Mouse (Mus musculus) CH12.LX (cell line): ENCODE results near the gene A930033H14Rik. TPM values are rescaled to one million over a fixed set of nuclear protein-coding genes. Genes with fewer than 3 reads are reported as not detected.

Experiments
- DNase-seq: peaks from one replicate; pipeline ENCODE4 v3.0.0-alpha.2; 2013; ENCODE audit errors: extremely low read depth
- H3K27ac ChIP-seq: 2 replicates; pipeline ENCODE4 v1.5.1; 2012; ENCODE audit warnings: low read depth, mild to moderate bottlenecking, control low read depth, moderate library complexity; ENCODE audit not compliant: insufficient read depth
- H3K27me3 ChIP-seq: replicated peaks from 2 replicates; pipeline ENCODE3; 2012; ENCODE audit warnings: inconsistent platforms
- H3K36me3 ChIP-seq, 2 experiments: replicated peaks in 1 of 2; 2 replicates each; pipeline versions ENCODE3 to v1.6.1; 2012; ENCODE audit warnings: inconsistent platforms in 1 of 2, low read length in 1 of 2, mild to moderate bottlenecking in 1 of 2, mixed read lengths in 1 of 2, moderate library complexity in 1 of 2; ENCODE audit not compliant: control insufficient read depth in 1 of 2, insufficient read depth in 1 of 2
- H3K4me1 ChIP-seq, 2 experiments: 2 replicates each; pipeline ENCODE4 v1.6.1; 2012; ENCODE audit warnings: inconsistent platforms in 1 of 2, moderate library complexity in 1 of 2; ENCODE audit not compliant: insufficient read depth in 2 of 2, control insufficient read depth in 1 of 2
- H3K4me2 ChIP-seq: 2 replicates; pipeline ENCODE4 v1.6.1; 2012; ENCODE audit warnings: low read depth, mild to moderate bottlenecking, control low read depth; ENCODE audit not compliant: poor library complexity, insufficient read depth, severe bottlenecking
- H3K4me3 ChIP-seq, 3 experiments: fragments of 150-350 bp in 1 of 3; sonication (generic) in 1 of 3; replicated peaks in 1 of 3; 2 replicates each; pipeline versions ENCODE3 to v1.5.1; 2011 to 2012; ENCODE audit warnings: low read depth in 2 of 3, low read length in 2 of 3, mild to moderate bottlenecking in 2 of 3, moderate library complexity in 2 of 3, control low read depth in 1 of 3, improper control_type of control experiment in 1 of 3, inconsistent platforms in 1 of 3, mixed read lengths in 1 of 3; ENCODE audit not compliant: poor library complexity in 1 of 3
- H3K79me2 ChIP-seq: replicated peaks from 2 replicates; pipeline ENCODE4 v1.6.1; 2012; ENCODE audit warnings: mild to moderate bottlenecking, moderate library complexity; ENCODE audit not compliant: control insufficient read depth, poor library complexity, insufficient read depth, severe bottlenecking; ENCODE audit errors: extremely low read depth
- H3K9ac ChIP-seq: 2 replicates; pipeline ENCODE4 v1.6.1; 2012; ENCODE audit warnings: low read depth, mild to moderate bottlenecking, control low read depth, moderate library complexity; ENCODE audit not compliant: insufficient read depth
- H3K9me3 ChIP-seq: replicated peaks from 2 replicates; pipeline ENCODE3; 2012; ENCODE audit warnings: low read length, inconsistent platforms, mixed read lengths
- BHLHE40 ChIP-seq: IDR thresholded peaks from 2 replicates; pipeline ENCODE4 v1.6.1; 2011; ENCODE audit warnings: mild to moderate bottlenecking, low read depth, low read length, improper control_type of control experiment
- CHD1 ChIP-seq: IDR thresholded peaks from 2 replicates; pipeline ENCODE4 v1.6.1; 2012; ENCODE audit warnings: low read depth, low read length, improper control_type of control experiment, inconsistent platforms
- ELF1 ChIP-seq: IDR thresholded peaks from 2 replicates; pipeline ENCODE4 v1.6.1; 2014; ENCODE audit warnings: low read depth, mild to moderate bottlenecking, inconsistent platforms, low read length, improper control_type of control experiment
- EP300 ChIP-seq: IDR thresholded peaks from 2 replicates; pipeline ENCODE4 v1.6.1; 2011; ENCODE audit warnings: low read length, improper control_type of control experiment
- ETS1 ChIP-seq: conservative IDR thresholded peaks from 2 replicates; pipeline ENCODE4 v1.6.1; 2012; ENCODE audit warnings: low read depth, mild to moderate bottlenecking, inconsistent platforms, low read length, improper control_type of control experiment, moderate library complexity
- HCFC1 ChIP-seq: IDR thresholded peaks from 2 replicates; pipeline ENCODE4 v1.6.1; 2012; ENCODE audit warnings: low read depth, mild to moderate bottlenecking, inconsistent platforms, low read length, improper control_type of control experiment
- IRF4 ChIP-seq: IDR thresholded peaks from 2 replicates; pipeline ENCODE4 v1.6.1; 2014; ENCODE audit warnings: low read depth, mild to moderate bottlenecking, inconsistent platforms, low read length, improper control_type of control experiment
- KAT2A ChIP-seq: IDR thresholded peaks from 2 replicates; pipeline ENCODE4 v1.6.1; 2012; ENCODE audit warnings: low read length, improper control_type of control experiment, inconsistent platforms; ENCODE audit not compliant: insufficient replicate concordance
- MAFK ChIP-seq: IDR thresholded peaks from 2 replicates; pipeline ENCODE4 v1.6.1; 2011; ENCODE audit warnings: low read length, improper control_type of control experiment; ENCODE audit not compliant: insufficient replicate concordance
- MAX ChIP-seq: IDR thresholded peaks from 2 replicates; pipeline ENCODE4 v1.6.1; 2011; ENCODE audit warnings: low read length, improper control_type of control experiment
- MEF2A ChIP-seq: IDR thresholded peaks from 2 replicates; pipeline ENCODE4 v1.6.1; 2014; ENCODE audit warnings: low read depth, mild to moderate bottlenecking, inconsistent platforms, low read length, improper control_type of control experiment, borderline replicate concordance
- MXI1 ChIP-seq: IDR thresholded peaks from 2 replicates; pipeline ENCODE4 v1.6.1; 2011; ENCODE audit warnings: mild to moderate bottlenecking, low read depth, low read length, improper control_type of control experiment
- NELFE ChIP-seq: IDR thresholded peaks from 2 replicates; pipeline ENCODE4 v1.6.1; 2011; ENCODE audit warnings: low read depth, low read length, improper control_type of control experiment
- NRF1 ChIP-seq: IDR thresholded peaks from 2 replicates; pipeline ENCODE4 v1.6.1; 2014; ENCODE audit warnings: low read depth, mild to moderate bottlenecking, inconsistent platforms, low read length, improper control_type of control experiment, moderate library complexity
- PAX5 ChIP-seq: IDR thresholded peaks from 2 replicates; pipeline ENCODE4 v1.6.1; 2012; ENCODE audit warnings: low read length, inconsistent platforms, mixed read lengths
- POLR2A ChIP-seq: IDR thresholded peaks from 2 replicates; pipeline ENCODE4 v1.6.1; 2011; ENCODE audit warnings: low read depth, mild to moderate bottlenecking, improper control_type of control experiment, low read length
- RAD21 ChIP-seq: IDR thresholded peaks from 2 replicates; pipeline ENCODE4 v1.6.1; 2011; ENCODE audit warnings: low read depth, mild to moderate bottlenecking, low read length, improper control_type of control experiment, moderate library complexity
- RCOR1 ChIP-seq: conservative IDR thresholded peaks from 2 replicates; pipeline ENCODE4 v1.6.1; 2012; ENCODE audit warnings: low read depth, mild to moderate bottlenecking, inconsistent platforms, low read length, improper control_type of control experiment
- SMC3 ChIP-seq: IDR thresholded peaks from 2 replicates; pipeline ENCODE4 v1.6.1; 2011; ENCODE audit warnings: low read depth, low read length, improper control_type of control experiment
- TCF12 ChIP-seq: IDR thresholded peaks from 2 replicates; pipeline ENCODE4 v1.6.1; 2014; ENCODE audit warnings: low read depth, mild to moderate bottlenecking, inconsistent platforms, low read length, improper control_type of control experiment
- UBTF ChIP-seq: IDR thresholded peaks from 2 replicates; pipeline ENCODE4 v1.6.1; 2012; ENCODE audit warnings: low read depth, mild to moderate bottlenecking, inconsistent platforms, low read length, improper control_type of control experiment, moderate library complexity
- USF1 ChIP-seq: IDR thresholded peaks from 2 replicates; pipeline ENCODE4 v1.6.1; 2014; ENCODE audit warnings: low read depth, mild to moderate bottlenecking, inconsistent platforms, low read length, improper control_type of control experiment
- USF2 ChIP-seq: conservative IDR thresholded peaks from 2 replicates; pipeline ENCODE4 v1.6.1; 2011; ENCODE audit warnings: low read depth, low read length, improper control_type of control experiment
- ZC3H11A ChIP-seq: IDR thresholded peaks from 2 replicates; pipeline ENCODE4 v1.6.1; 2012; ENCODE audit warnings: low read depth, mild to moderate bottlenecking, inconsistent platforms, low read length, improper control_type of control experiment
- ZMIZ1 ChIP-seq: IDR thresholded peaks from 2 replicates; pipeline ENCODE4 v1.6.1; 2012; ENCODE audit warnings: low read depth, mild to moderate bottlenecking, inconsistent platforms, low read length, improper control_type of control experiment
- ZNF384 ChIP-seq: IDR thresholded peaks from 2 replicates; pipeline ENCODE4 v1.6.1; 2012; ENCODE audit warnings: low read depth, low read length, improper control_type of control experiment, inconsistent platforms
- dilution Hi-C: fragments of 300-500 bp; cut with MboI; formaldehyde crosslinking; loops from 2 replicates; pipeline ENCODE4 v1.14.3; 2020; ENCODE audit warnings: low sequenced_read_pairs; ENCODE audit not compliant: extremely low pct_unique_long_range_greater_than_20kb, extremely low pct_ligation_motif_present
- in situ Hi-C: fragments of 300-500 bp; cut with MboI; formaldehyde crosslinking; loops from 3 replicates; pipeline ENCODE4 v1.14.3; 2019; ENCODE audit warnings: low sequenced_read_pairs, low pct_ligation_motif_present, low pct_unique_long_range_greater_than_20kb, mixed read lengths
- polyA plus RNA-seq: library from polyadenylated mRNA; unstranded; fragments of >175 nt; gene quantifications from 2 replicates; pipeline ENCODE4 v1.2.1, GENCODE M21; 2012; ENCODE audit warnings: low read depth; ENCODE audit not compliant: insufficient read length
- total RNA-seq, 2 experiments: library from RNA; depleted of rRNA; stranded (reverse); fragments of 300-350 nt in 1 of 2; fragments of >200 nt in 1 of 2; gene quantifications; 2 replicates each; pipeline ENCODE4 v1.2.3; 2012 to 2014

The A930033H14Rik gene
- total and polyA plus RNA-seq, 3 experiments = 0.13 to 0.85 (median 0.46) TPM

GRCm38 (mm10) chr10:69248261-69249160 is 35.6 kb upstream of the A930033H14Rik start:
- dilution Hi-C loops = no loop called here
- no peak for DNase-seq
- H3K4me1 ChIP-seq = peaks cover 36 to 82% of the 10 kb centered on the region in 2 experiments

GRCm38 (mm10) chr10:69247311-69248033 is 34.6 kb upstream of the A930033H14Rik start:
- Histone ChIP-seq H3K4me1 (peaks cover 35 to 76% of the 10 kb centered on the region in 2 experiments), H3K9ac (peak overlapping the region; percentile 54), H3K27me3 (no peaks in the 10 kb centered on the region), H3K4me2 (peak overlapping the region; percentile 74), H3K27ac (peak overlapping the region; percentile 83), H3K36me3 (peaks cover 0 to 4% of the 10 kb centered on the region in 2 experiments), H3K4me3 (peak overlapping the region in 2 of 3 experiments; percentile 39 to 59), H3K9me3 (no peaks in the 10 kb centered on the region), H3K79me2 (peaks cover 2% of the 10 kb centered on the region; the same call in 1 of the 2 replicates)
- dilution Hi-C loops = no loop called here
- TF ChIP-seq UBTF (no peak), TCF12 (0 out of 2 replicates have a peak, but pooled peaks have one; percentile 10), KAT2A (no peak), EP300 (no peak), MAX (no peak), NRF1 (no peak), MAFK (no peak), MXI1 (no peak), USF2 (no peak), MEF2A (no peak), BHLHE40 (peak; percentile 60; the same call in 1 of the 2 replicates)
- in situ Hi-C loops = no loop called here
- DNase-seq = no peak

More at GRCm38 (mm10) chr10:69248261-69249160, 35.6 kb upstream of the A930033H14Rik start:
- H3K4me2 ChIP-seq = peak overlapping the region; percentile 74
- H3K36me3 ChIP-seq = peaks cover 0 to 4% of the 10 kb centered on the region in 2 experiments
- peak overlapping the region; percentile 83 for H3K27ac ChIP-seq
- in situ Hi-C loops = no loop called here
- TF ChIP-seq RAD21 (no peak; the same call in 1 of the 2 replicates), EP300 (no peak), MAX (no peak), POLR2A (peak; percentile 59), USF1 (no peak), TCF12 (no peak), MXI1 (peak; percentile 59; the same call in 1 of the 2 replicates), HCFC1 (no peak), ZMIZ1 (no peak), ELF1 (no peak), ETS1 (no peak), MAFK (0 out of 2 replicates have a peak, but pooled peaks have one; percentile 15), ZNF384 (no peak), PAX5 (no peak), RCOR1 (no peak), IRF4 (no peak), SMC3 (no peak), NELFE (peak; percentile 33; the same call in 1 of the 2 replicates), ZC3H11A (no peak), CHD1 (no peak), USF2 (no peak)
- peaks cover 2% of the 10 kb centered on the region; the same call in 1 of the 2 replicates for H3K79me2 ChIP-seq
- H3K27me3 ChIP-seq = no peaks in the 10 kb centered on the region
- H3K9me3 ChIP-seq = no peaks in the 10 kb centered on the region
- peak overlapping the region in 2 of 3 experiments; percentile 39 to 59 for H3K4me3 ChIP-seq
- H3K9ac ChIP-seq = peak overlapping the region; percentile 49
